Mouse (Mus musculus) thymus, postnatal 36 days (tissue): ENCODE data around the gene Slc7a6.
"Not testable (repeated sequence)": the region's sequence is repeated elsewhere in the genome, so short reads cannot be mapped to it uniquely, and the experiment has no call there.

ENCODE experiments used
- DNase-seq, 2 experiments: peaks; one replicate each; pipeline ENCODE4 v3.0.0; 2022; ENCODE audit warnings: mixed read lengths in 2 of 2

Slc7a6 gene

DNA sequence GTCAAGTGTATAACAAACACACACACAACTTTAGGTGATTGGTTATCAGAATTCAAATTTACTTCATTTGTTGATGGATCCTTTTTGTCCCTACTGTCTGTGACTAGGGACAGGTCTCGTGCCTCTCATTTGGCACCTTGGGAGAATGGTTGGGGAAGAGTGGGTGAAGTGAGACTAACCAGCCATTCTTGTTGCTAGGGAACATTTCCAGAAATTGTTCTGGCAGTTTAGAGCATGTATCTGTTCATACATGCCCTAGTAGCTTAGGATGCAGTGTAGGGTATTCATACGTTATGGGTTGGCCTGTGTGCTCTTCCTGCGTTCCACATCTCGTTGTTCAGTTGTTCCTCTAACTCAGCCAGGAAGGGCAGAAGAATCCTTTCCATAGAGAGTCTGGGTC, 20.5 kb downstream of the Slc7a6 start:
- no peak for DNase-seq

DNA sequence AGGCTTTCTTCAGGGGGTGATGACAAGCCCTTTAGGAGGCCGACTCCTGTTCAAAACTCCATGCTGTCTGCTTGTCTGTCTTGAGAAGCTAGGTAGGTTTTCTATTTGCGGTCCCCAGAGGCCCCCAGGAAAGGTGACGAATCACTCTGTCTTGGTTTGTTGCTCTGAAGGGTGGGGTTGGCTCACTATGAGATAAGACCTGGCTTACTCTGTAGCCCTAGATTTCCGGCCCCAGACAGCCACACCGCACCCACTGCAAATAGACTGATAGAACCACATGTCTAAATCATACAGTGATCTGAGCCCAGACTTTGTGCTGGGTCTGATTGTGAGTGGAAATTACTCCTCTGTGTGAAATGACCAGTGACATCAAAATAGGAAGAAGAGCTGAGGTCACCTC, 23.0 kb downstream of the Slc7a6 start:
- no peak for DNase-seq

GRCm38 (mm10) chr8:106193162-106193561, 24.5 kb downstream of the Slc7a6 start:
- DNase-seq: no peak

GRCm38 (mm10) chr8:106194062-106194461, 25.4 kb downstream of the Slc7a6 start:
- no peak for DNase-seq

- DNase-seq: peak; percentile 26 to 27
Observed at GRCm38 (mm10) chr8:106198741-106199140, 30.1 kb downstream of the Slc7a6 start.

GRCm38 (mm10) chr8:106199596-106199995, 30.9 kb downstream of the Slc7a6 start:
- DNase-seq: not testable (repeated sequence)

- DNase-seq: no peak
Observed at GRCm38 (mm10) chr8:106210035-106210731, 41.5 kb downstream of the Slc7a6 start.

GRCm38 (mm10) chr8:106210821-106211345, 42.2 kb downstream of the Slc7a6 start, which contains the start of the genes Slc7a6os and Prmt7:
TSS of gene Slc7a6os (minus strand) at chr8:106210935.
TSS of gene Prmt7 (plus strand) at chr8:106210936.
- DNase-seq: peak; percentile 93 to 94

GRCm38 (mm10) chr8:106211421-106211820, 42.8 kb downstream of the Slc7a6 start:
- DNase-seq: no peak

DNA sequence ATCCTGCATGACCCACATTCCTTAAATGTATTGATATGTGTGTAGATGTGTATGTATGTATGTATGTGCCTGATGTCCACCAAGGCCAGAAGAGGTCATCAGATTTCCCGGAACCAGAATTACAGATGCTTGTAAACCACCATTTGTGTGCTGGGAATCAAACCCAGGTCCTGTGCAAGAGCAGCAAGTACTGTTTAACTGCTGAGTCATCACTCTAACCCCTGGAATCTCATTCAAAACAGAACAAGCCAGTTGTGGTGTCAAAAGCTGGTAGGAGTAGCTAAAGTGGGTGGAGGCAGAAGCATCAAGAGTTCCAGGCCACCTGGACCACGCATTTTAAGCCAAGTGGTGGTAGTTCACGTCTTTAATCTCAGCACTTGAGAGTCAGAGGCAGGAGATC, 45.3 kb downstream of the Slc7a6 start:
- no peak for DNase-seq

GRCm38 (mm10) chr8:106219620-106220019, 51.0 kb downstream of the Slc7a6 start:
- DNase-seq: no peak

- peak; percentile 26 to 45 for DNase-seq
Observed at GRCm38 (mm10) chr8:106226589-106226988, 57.9 kb downstream of the Slc7a6 start.

- no peak for DNase-seq
Observed at GRCm38 (mm10) chr8:106231536-106231935, 62.9 kb downstream of the Slc7a6 start.

DNA sequence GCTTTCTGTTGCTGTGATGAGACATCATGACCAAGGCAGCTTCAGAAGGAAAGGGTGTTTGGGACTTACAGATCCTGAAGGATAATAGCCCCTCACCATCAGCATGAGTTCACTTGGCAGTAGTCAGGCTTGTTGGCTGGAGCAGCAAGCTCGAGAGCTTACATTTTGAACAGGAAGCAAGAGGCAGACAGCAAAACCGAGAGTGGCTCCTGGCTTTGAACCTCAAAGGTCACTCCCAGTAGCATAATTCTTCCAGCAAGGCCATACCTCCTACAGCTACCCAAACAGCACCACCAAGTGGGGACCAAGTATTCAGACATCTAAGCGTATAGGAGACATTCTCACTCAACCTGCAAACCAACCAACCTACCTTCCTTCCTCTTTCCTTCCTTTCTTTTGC, 64.1 kb downstream of the Slc7a6 start:
- DNase-seq: no peak

DNA sequence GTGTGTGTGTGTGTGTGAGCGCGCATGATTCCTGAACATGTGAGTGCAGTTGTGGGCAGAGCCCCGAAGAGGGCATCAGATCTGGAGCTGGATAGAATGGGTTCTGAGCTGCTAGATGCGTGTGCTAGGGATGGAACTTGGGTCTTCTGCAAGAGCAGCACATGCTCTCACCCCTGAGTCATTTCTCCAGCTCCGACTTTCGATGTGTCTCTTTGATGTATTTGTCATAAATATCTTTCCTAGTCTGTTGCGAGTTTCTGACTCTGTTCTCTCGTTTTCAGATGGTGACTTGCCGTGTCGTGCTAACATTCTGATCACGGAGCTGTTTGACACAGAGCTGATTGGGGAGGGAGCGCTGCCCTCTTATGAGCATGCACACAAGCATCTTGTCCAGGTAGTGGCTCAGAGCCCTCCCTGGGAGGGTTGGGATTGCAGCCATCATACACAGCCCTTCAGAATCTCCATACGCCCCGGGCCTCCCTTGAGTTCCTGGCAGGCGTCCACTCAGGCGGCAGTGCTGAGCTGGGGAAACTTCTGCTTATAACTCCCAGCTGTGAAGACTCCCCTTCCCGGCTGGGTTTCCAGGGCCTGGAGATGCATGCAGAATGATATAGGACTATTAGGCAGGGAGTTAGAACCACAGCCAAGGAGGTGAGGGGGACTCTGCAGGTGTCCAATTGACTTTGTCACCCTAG, 66.1 kb downstream of the Slc7a6 start:
- no peak for DNase-seq

DNA sequence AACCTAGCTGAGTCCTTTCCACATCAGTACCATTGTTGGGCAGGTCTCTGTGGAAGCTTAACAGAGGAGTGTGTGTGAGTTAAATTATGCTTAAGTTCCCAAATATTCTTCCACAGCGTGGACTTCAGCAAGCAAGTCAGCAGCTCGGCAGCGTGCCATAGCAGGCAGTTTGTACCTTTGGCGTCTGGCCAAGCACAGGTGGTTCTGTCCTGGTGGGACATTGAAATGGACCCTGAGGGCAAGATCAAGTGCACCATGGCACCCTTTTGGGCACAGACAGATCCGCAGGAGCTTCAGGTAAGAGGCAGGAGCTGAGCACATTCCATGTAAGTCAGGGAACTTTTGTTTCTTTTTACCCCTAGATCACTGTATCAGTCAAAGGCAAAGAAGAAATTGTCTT, 68.4 kb downstream of the Slc7a6 start:
- DNase-seq: no peak
